Mouse (Mus musculus): Measurements from ENCODE around the gene Aqp11. TPM values are rescaled to one million over a fixed set of nuclear protein-coding genes. Genes with fewer than 3 reads are reported as not detected.

Aqp11 gene
- polyA plus RNA-seq, 1 experiment from 2014 or later = 12.1 TPM

DNA sequence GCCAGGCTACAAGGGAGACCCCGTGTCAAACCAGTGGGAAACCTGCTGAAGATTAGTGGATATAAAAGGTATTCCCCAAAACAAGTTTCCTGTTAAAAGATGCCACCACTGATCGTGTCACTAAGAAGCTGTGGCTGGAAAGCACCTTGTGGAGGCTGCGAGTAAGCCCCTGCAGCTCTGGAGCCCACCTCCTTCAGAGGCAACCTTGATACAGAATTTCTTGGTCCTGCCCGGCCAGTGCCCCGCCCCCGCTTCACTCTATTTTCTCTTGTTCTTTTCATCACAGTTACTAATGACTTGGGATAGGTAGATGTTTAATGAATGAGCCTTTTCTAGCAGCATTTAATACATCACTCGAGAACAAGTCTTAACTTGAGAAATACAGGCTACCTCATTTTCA lies 12.0 kb downstream of the Aqp11 start:
- no peaks in the 10 kb centered on the region for H3K9me3 ChIP-seq (ENCODE audit: control insufficient read depth, low read depth, low read length)
- peaks cover 6% of the 10 kb centered on the region; the same call in 1 of the 2 replicates for H3K36me3 ChIP-seq (ENCODE audit: control insufficient read depth, insufficient read depth, low read length)
- H3K27me3 ChIP-seq (ENCODE audit: control insufficient read depth, insufficient read depth, low read length) = no peaks in the 10 kb centered on the region
- ATAC-seq (ENCODE audit: insufficient number of reproducible peaks, insufficient read depth, low FRiP score, low read depth) = no peak
- no peaks in the 10 kb centered on the region; the same call in 1 of the 2 replicates for H3K4me1 ChIP-seq (ENCODE audit: control insufficient read depth, insufficient read depth, low read length)
- no peak overlapping the region for H3K4me3 ChIP-seq (ENCODE audit: low read depth, low read length)
- no peak overlapping the region for H3K9ac ChIP-seq (replicated peaks; ENCODE audit: low read depth, low read length)
- 77% methylated on average over 7 of the region's 7 CpGs for WGBS
- no peak overlapping the region for H3K4me2 ChIP-seq (replicated peaks; ENCODE audit: low read depth, low read length)
- no peak overlapping the region for H3K27ac ChIP-seq (ENCODE audit: low read length)

DNA sequence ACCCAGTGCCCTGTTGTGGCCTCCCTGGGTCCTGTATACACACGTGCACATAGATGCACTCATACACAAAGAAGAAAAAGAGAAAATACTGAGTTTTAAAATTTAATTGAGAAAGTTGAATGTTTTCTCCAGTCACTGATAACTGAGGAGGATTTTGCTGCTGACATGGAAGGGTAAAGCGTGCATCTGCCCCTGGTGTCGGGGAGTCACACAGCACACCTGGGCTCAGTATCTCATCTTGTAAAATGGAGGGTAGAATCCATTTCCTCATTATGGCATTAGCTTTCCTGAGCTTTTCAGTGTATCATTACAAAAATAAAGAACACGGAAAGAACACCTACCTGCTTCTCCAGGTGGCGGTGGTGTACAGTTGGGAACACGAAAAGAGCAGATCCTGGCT lies 12.7 kb downstream of the Aqp11 start:
- no peaks in the 10 kb centered on the region for H3K27me3 ChIP-seq (ENCODE audit: control insufficient read depth, insufficient read depth, low read length)
- H3K36me3 ChIP-seq (ENCODE audit: control insufficient read depth, insufficient read depth, low read length) = peaks cover 6% of the 10 kb centered on the region; the same call in 1 of the 2 replicates
- no peak overlapping the region for H3K27ac ChIP-seq (ENCODE audit: low read length)
- H3K4me3 ChIP-seq (ENCODE audit: low read depth, low read length) = no peak overlapping the region
- H3K4me1 ChIP-seq (ENCODE audit: control insufficient read depth, insufficient read depth, low read length) = no peaks in the 10 kb centered on the region; the same call in 1 of the 2 replicates
- H3K4me2 ChIP-seq (replicated peaks; ENCODE audit: low read depth, low read length) = no peak overlapping the region
- no peak for ATAC-seq (ENCODE audit: insufficient number of reproducible peaks, insufficient read depth, low FRiP score, low read depth)
- no peak overlapping the region for H3K9ac ChIP-seq (replicated peaks; ENCODE audit: low read depth, low read length)
- H3K9me3 ChIP-seq (ENCODE audit: control insufficient read depth, low read depth, low read length) = no peaks in the 10 kb centered on the region
- WGBS = 96% methylated on average over 6 of the region's 6 CpGs

DNA sequence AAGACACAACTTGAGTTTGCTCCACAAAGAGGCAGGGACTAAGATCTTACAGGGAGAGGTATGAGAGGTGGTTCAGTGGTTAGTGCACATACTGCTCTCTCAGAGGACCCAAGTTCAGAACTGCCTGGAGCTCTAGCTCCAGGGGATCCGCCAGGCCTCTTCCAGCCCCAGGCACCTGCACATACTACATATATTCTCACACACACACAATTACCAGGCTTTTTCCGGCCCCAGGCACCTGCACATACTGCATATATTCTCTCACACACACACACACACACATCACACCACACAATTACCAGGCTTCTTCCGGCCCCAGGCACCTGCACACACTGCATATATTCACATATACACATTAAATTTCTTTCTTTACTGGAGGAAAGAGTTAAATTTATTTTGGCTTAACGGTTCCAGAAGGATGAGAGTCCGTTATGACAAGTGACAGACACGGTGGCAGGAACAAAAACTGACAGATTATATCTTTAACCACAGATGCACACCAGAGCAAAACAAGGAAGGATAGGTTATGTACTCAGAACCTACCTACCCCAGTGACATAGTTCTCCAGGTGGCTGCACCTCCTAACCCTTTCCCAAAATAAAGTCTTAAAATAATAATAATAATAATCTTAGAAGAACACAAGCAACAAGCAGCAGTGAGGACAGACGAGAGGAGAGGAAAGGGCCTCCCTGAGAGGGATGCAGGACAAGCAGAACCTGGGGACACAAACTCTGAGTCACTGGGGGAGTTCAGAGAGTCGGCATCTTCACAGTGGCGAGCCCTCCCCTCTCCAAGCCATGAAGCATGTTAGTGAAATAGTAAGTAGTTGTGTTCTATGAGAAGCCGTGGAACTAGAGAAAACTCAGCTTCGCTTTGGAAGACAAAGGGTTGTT lies 14.2 kb downstream of the Aqp11 start:
- Histone ChIP-seq H3K9me3 (ENCODE audit: control insufficient read depth, low read depth, low read length) (no peaks in the 10 kb centered on the region), H3K4me1 (ENCODE audit: control insufficient read depth, insufficient read depth, low read length) (no peaks in the 10 kb centered on the region), H3K36me3 (ENCODE audit: control insufficient read depth, insufficient read depth, low read length) (peaks cover 15% of the 10 kb centered on the region), H3K9ac (replicated peaks; ENCODE audit: low read depth, low read length) (no peak overlapping the region), H3K27me3 (ENCODE audit: control insufficient read depth, insufficient read depth, low read length) (no peaks in the 10 kb centered on the region), H3K27ac (ENCODE audit: low read length) (no peak overlapping the region), H3K4me2 (replicated peaks; ENCODE audit: low read depth, low read length) (no peak overlapping the region), H3K4me3 (ENCODE audit: low read depth, low read length) (no peak overlapping the region)
- no peak for ATAC-seq (ENCODE audit: insufficient number of reproducible peaks, insufficient read depth, low FRiP score, low read depth)
- 87% methylated on average over 11 of the region's 11 CpGs for WGBS

DNA sequence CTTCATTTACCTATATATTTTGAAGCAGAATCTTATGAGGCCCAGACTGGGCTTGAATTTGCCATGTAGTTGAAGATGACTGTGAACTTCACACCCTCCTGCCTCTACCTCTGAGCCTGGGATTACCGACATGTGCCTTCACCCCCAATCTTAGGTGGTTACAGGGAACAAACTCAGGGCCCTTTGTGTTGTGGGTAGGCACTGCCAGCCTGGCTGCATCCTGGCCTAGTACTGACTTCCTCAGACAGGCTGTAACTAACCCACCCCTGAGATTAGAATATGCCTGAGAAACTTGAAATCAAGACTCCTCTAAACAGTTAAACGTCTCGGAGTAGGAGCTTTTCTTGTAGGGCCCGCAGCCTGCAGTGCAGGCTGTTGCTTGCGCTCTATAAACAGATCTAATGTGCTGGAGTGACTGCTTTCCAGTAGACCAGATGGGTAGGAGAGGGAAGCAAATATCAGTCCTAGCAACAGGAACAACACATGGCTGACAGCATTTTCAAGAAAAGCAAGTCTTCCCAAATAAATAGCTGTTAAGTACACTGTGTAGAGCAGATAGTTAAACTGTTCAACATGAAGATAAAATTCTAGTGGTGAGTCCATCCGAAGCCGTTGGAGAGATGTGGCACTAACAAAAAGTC lies 15.7 kb downstream of the Aqp11 start:
- Histone ChIP-seq H3K36me3 (ENCODE audit: control insufficient read depth, insufficient read depth, low read length) (peaks cover 18% of the 10 kb centered on the region), H3K4me2 (replicated peaks; ENCODE audit: low read depth, low read length) (no peak overlapping the region), H3K27ac (ENCODE audit: low read length) (no peak overlapping the region), H3K4me1 (ENCODE audit: control insufficient read depth, insufficient read depth, low read length) (no peaks in the 10 kb centered on the region), H3K27me3 (ENCODE audit: control insufficient read depth, insufficient read depth, low read length) (no peaks in the 10 kb centered on the region), H3K4me3 (ENCODE audit: low read depth, low read length) (no peak overlapping the region), H3K9me3 (ENCODE audit: control insufficient read depth, low read depth, low read length) (no peaks in the 10 kb centered on the region), H3K9ac (replicated peaks; ENCODE audit: low read depth, low read length) (no peak overlapping the region)
- no peak for ATAC-seq (ENCODE audit: insufficient number of reproducible peaks, insufficient read depth, low FRiP score, low read depth)
- 89% methylated on average over 7 of the region's 7 CpGs for WGBS

GRCm38 (mm10) chr7:97720109-97720508 lies 18.0 kb downstream of the Aqp11 start:
- Histone ChIP-seq H3K36me3 (ENCODE audit: control insufficient read depth, insufficient read depth, low read length) (peaks cover 25% of the 10 kb centered on the region), H3K9ac (replicated peaks; ENCODE audit: low read depth, low read length) (no peak overlapping the region), H3K27ac (ENCODE audit: low read length) (no peak overlapping the region), H3K27me3 (ENCODE audit: control insufficient read depth, insufficient read depth, low read length) (no peaks in the 10 kb centered on the region), H3K9me3 (ENCODE audit: control insufficient read depth, low read depth, low read length) (no peaks in the 10 kb centered on the region), H3K4me2 (replicated peaks; ENCODE audit: low read depth, low read length) (no peak overlapping the region), H3K4me1 (ENCODE audit: control insufficient read depth, insufficient read depth, low read length) (no peaks in the 10 kb centered on the region), H3K4me3 (ENCODE audit: low read depth, low read length) (no peak overlapping the region)
- 84% methylated on average over 5 of the region's 5 CpGs for WGBS
- ATAC-seq (ENCODE audit: insufficient number of reproducible peaks, insufficient read depth, low FRiP score, low read depth) = no peak

DNA sequence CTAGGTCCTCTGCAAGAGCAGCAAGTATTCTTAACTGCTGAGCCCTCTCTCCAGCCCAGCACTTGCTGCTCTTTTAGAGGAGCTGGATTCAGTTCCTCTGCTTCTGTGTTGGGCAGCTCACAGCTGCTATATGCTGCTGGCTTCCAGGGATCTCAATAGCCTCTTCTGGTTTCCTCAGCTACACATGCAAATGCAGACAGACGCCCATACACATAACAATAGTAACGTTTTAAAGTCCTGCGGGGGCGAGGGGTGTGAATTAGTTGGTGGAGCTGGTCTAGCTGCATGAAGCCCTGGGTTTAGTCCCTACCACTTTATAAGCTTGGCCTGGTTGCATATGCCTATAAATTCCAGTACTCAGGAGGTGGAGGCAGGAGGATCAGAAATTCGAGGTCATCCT lies 19.0 kb downstream of the Aqp11 start:
- peaks cover 35% of the 10 kb centered on the region for H3K36me3 ChIP-seq (ENCODE audit: control insufficient read depth, insufficient read depth, low read length)
- H3K27me3 ChIP-seq (ENCODE audit: control insufficient read depth, insufficient read depth, low read length) = no peaks in the 10 kb centered on the region
- H3K27ac ChIP-seq (ENCODE audit: low read length) = no peak overlapping the region
- no peak for ATAC-seq (ENCODE audit: insufficient number of reproducible peaks, insufficient read depth, low FRiP score, low read depth)
- no peak overlapping the region for H3K4me3 ChIP-seq (ENCODE audit: low read depth, low read length)
- no peak overlapping the region for H3K4me2 ChIP-seq (replicated peaks; ENCODE audit: low read depth, low read length)
- WGBS = 84% methylated on average over 5 of the region's 5 CpGs
- H3K4me1 ChIP-seq (ENCODE audit: control insufficient read depth, insufficient read depth, low read length) = no peaks in the 10 kb centered on the region
- no peaks in the 10 kb centered on the region for H3K9me3 ChIP-seq (ENCODE audit: control insufficient read depth, low read depth, low read length)
- H3K9ac ChIP-seq (replicated peaks; ENCODE audit: low read depth, low read length) = no peak overlapping the region

GRCm38 (mm10) chr7:97717326-97717725 lies 20.8 kb downstream of the Aqp11 start:
- 89% methylated on average over 1 of the region's 1 CpGs for WGBS
- Histone ChIP-seq H3K4me1 (ENCODE audit: control insufficient read depth, insufficient read depth, low read length) (no peaks in the 10 kb centered on the region), H3K27ac (ENCODE audit: low read length) (no peak overlapping the region), H3K4me3 (ENCODE audit: low read depth, low read length) (no peak overlapping the region), H3K4me2 (replicated peaks; ENCODE audit: low read depth, low read length) (no peak overlapping the region), H3K27me3 (ENCODE audit: control insufficient read depth, insufficient read depth, low read length) (no peaks in the 10 kb centered on the region), H3K9me3 (ENCODE audit: control insufficient read depth, low read depth, low read length) (no peaks in the 10 kb centered on the region), H3K36me3 (ENCODE audit: control insufficient read depth, insufficient read depth, low read length) (peaks cover 48% of the 10 kb centered on the region), H3K9ac (replicated peaks; ENCODE audit: low read depth, low read length) (no peak overlapping the region)
- ATAC-seq (ENCODE audit: insufficient number of reproducible peaks, insufficient read depth, low FRiP score, low read depth) = no peak

GRCm38 (mm10) chr7:97714651-97715050 lies 23.4 kb downstream of the Aqp11 start:
- peaks cover 51% of the 10 kb centered on the region for H3K36me3 ChIP-seq (ENCODE audit: control insufficient read depth, insufficient read depth, low read length)

More at GRCm38 (mm10) chr7:97714651-97715050, 23.4 kb downstream of the Aqp11 start:
- Histone ChIP-seq H3K4me1 (ENCODE audit: control insufficient read depth, insufficient read depth, low read length) (no peaks in the 10 kb centered on the region), H3K4me2 (replicated peaks; ENCODE audit: low read depth, low read length) (no peak overlapping the region), H3K27me3 (ENCODE audit: control insufficient read depth, insufficient read depth, low read length) (no peaks in the 10 kb centered on the region), H3K27ac (ENCODE audit: low read length) (no peak overlapping the region), H3K4me3 (ENCODE audit: low read depth, low read length) (no peak overlapping the region), H3K9ac (replicated peaks; ENCODE audit: low read depth, low read length) (no peak overlapping the region), H3K9me3 (ENCODE audit: control insufficient read depth, low read depth, low read length) (no peaks in the 10 kb centered on the region)
- 96% methylated on average over 5 of the region's 5 CpGs for WGBS
- no peak for ATAC-seq (ENCODE audit: insufficient number of reproducible peaks, insufficient read depth, low FRiP score, low read depth)

All from stomach, embryonic 14.5 days (tissue).